Mouse (Mus musculus) midbrain, embryonic 14.5 days (tissue): ENCODE measurements at regions not wholly inside any gene's neighbourhood (a gene's known extent, or its start where the extent isn't known, plus 50 kb on each side); places are given as distances from the start of the nearest gene placed in this dataset.

Experiments used
- ATAC-seq: fragments of 200-750 bp; cut with Nextera tagmentation; 2 replicates; pipeline ENCODE4 v1.8.0; 2017; ENCODE audit warnings: moderate number of reproducible peaks, moderate library complexity; ENCODE audit not compliant: low FRiP score, low TSS enrichment
- DNase-seq: peaks from one replicate; pipeline ENCODE4 v3.0.0-alpha.2; 2015
- H3K27ac ChIP-seq: fragments of 300-500 bp; sonication (generic); replicated peaks from 2 replicates; pipeline ENCODE4 v1.5.1; 2014; ENCODE audit warnings: mild to moderate bottlenecking, low read depth, low read length, moderate library complexity
- H3K27me3 ChIP-seq: fragments of 300-500 bp; sonication (generic); 2 replicates; pipeline ENCODE4 v1.6.1; 2014; ENCODE audit warnings: low read length, control low read depth, mixed read lengths; ENCODE audit not compliant: control insufficient read depth, insufficient read depth
- H3K36me3 ChIP-seq: fragments of 300-500 bp; sonication (generic); 2 replicates; pipeline ENCODE4 v1.6.1; 2014; ENCODE audit warnings: low read length, control low read depth; ENCODE audit not compliant: control insufficient read depth, insufficient read depth
- H3K4me1 ChIP-seq: fragments of 300-500 bp; sonication (generic); 2 replicates; pipeline ENCODE4 v1.6.1; 2014; ENCODE audit warnings: mild to moderate bottlenecking, antibody characterized with exemption, low read length, control low read depth; ENCODE audit not compliant: control insufficient read depth, insufficient read depth
- H3K4me2 ChIP-seq: fragments of 300-500 bp; sonication (generic); 2 replicates; pipeline ENCODE4 v1.6.1; 2014; ENCODE audit warnings: mild to moderate bottlenecking, low read length, moderate library complexity
- H3K4me3 ChIP-seq: fragments of 300-500 bp; sonication (generic); replicated peaks from 2 replicates; pipeline ENCODE4 v1.5.1; 2014; ENCODE audit warnings: low read depth, low read length
- H3K9ac ChIP-seq: fragments of 300-500 bp; sonication (generic); replicated peaks from 2 replicates; pipeline ENCODE4 v1.6.1; 2014; ENCODE audit warnings: mild to moderate bottlenecking, low read length, moderate library complexity
- H3K9me3 ChIP-seq: fragments of 300-500 bp; sonication (generic); 2 replicates; pipeline ENCODE4 v1.6.1; 2016; ENCODE audit warnings: low read length, control low read depth, mixed read lengths; ENCODE audit not compliant: control insufficient read depth
- WGBS: fragments of 180-500 bp; shearing (Covaris S2); extraction: QIAGEN DNeasy Blood & Tissue Kit; methylation state at CpG from one replicate; pipeline ENCODE4 v1.1.7; 2014; 5-methylcytosine and 5-hydroxymethylcytosine counted together

GRCm38 (mm10) chr15:90321774-90322173 is 97.7 kb downstream of the Alg10b start:
- DNase-seq (no peak), ATAC-seq (no peak)
- Histone ChIP-seq H3K36me3 (no peaks in the 10 kb centered on the region), H3K9me3 (no peaks in the 10 kb centered on the region), H3K9ac (no peak overlapping the region), H3K4me3 (no peak overlapping the region), H3K27ac (no peak overlapping the region), H3K4me1 (no peaks in the 10 kb centered on the region), H3K27me3 (no peaks in the 10 kb centered on the region), H3K4me2 (no peak overlapping the region)
- 62% methylated on average over 3 of the region's 3 CpGs for WGBS

GRCm38 (mm10) chr15:90333275-90333674 is 109.2 kb downstream of the Alg10b start:
- DNase-seq, result peak; percentile 50
- Histone ChIP-seq H3K4me1 (no peaks in the 10 kb centered on the region; the same call in 1 of the 2 replicates), H3K9ac (no peak overlapping the region), H3K27ac (no peak overlapping the region), H3K27me3 (no peaks in the 10 kb centered on the region), H3K36me3 (no peaks in the 10 kb centered on the region), H3K4me3 (no peak overlapping the region), H3K9me3 (no peaks in the 10 kb centered on the region), H3K4me2 (no peak overlapping the region)
- 6% methylated on average over 4 of the region's 4 CpGs for WGBS
- ATAC-seq, result no peak

GRCm38 (mm10) chr15:90333766-90334165 is 109.7 kb downstream of the Alg10b start:
- Histone ChIP-seq H3K4me2 (no peak overlapping the region), H3K9me3 (no peaks in the 10 kb centered on the region), H3K36me3 (no peaks in the 10 kb centered on the region), H3K9ac (no peak overlapping the region), H3K4me1 (no peaks in the 10 kb centered on the region; the same call in 1 of the 2 replicates), H3K4me3 (no peak overlapping the region), H3K27ac (no peak overlapping the region), H3K27me3 (no peaks in the 10 kb centered on the region)
- whole genome bisulfite sequencing, result 60% methylated on average over 1 of the region's 1 CpGs
- ATAC-seq, result no peak
- DNase-seq, result no peak

GRCm38 (mm10) chr15:90334406-90334805 is 110.3 kb downstream of the Alg10b start:
- no peak overlapping the region for H3K9ac ChIP-seq
- H3K4me1 ChIP-seq, result no peaks in the 10 kb centered on the region; the same call in 1 of the 2 replicates
- WGBS, result 65% methylated on average over 4 of the region's 4 CpGs
- H3K9me3 ChIP-seq, result no peaks in the 10 kb centered on the region
- DNase-seq (no peak), ATAC-seq (no peak)
- H3K4me3 ChIP-seq, result no peak overlapping the region
- H3K27me3 ChIP-seq, result no peaks in the 10 kb centered on the region
- H3K36me3 ChIP-seq, result no peaks in the 10 kb centered on the region
- no peak overlapping the region for H3K27ac ChIP-seq
- H3K4me2 ChIP-seq, result no peak overlapping the region

GRCm38 (mm10) chr15:90335506-90335905 is 111.4 kb downstream of the Alg10b start:
- no peak for ATAC-seq
- no peaks in the 10 kb centered on the region for H3K9me3 ChIP-seq

GRCm38 (mm10) chr15:90340089-90340488 is 116.0 kb downstream of the Alg10b start:
- Histone ChIP-seq H3K27ac (no peak overlapping the region), H3K4me1 (peaks cover 8% of the 10 kb centered on the region; the same call in 1 of the 2 replicates), H3K9me3 (no peaks in the 10 kb centered on the region), H3K9ac (no peak overlapping the region), H3K4me3 (no peak overlapping the region), H3K4me2 (no peak overlapping the region), H3K36me3 (no peaks in the 10 kb centered on the region), H3K27me3 (no peaks in the 10 kb centered on the region)
- WGBS, result 85% methylated on average over 1 of the region's 1 CpGs
- no peak for DNase-seq
- ATAC-seq, result no peak

More at GRCm38 (mm10) chr15:90335506-90335905, 111.4 kb downstream of the Alg10b start:
- no peak overlapping the region for H3K4me2 ChIP-seq
- 68% methylated on average over 7 of the region's 7 CpGs for WGBS
- H3K4me3 ChIP-seq, result no peak overlapping the region
- H3K27ac ChIP-seq, result no peak overlapping the region
- H3K36me3 ChIP-seq, result no peaks in the 10 kb centered on the region
- DNase-seq, result peak; percentile 34
- no peak overlapping the region for H3K9ac ChIP-seq
- H3K27me3 ChIP-seq, result no peaks in the 10 kb centered on the region
- H3K4me1 ChIP-seq, result no peaks in the 10 kb centered on the region; the same call in 1 of the 2 replicates

GRCm38 (mm10) chr15:90341261-90341660 is 117.2 kb downstream of the Alg10b start:
- Histone ChIP-seq H3K27me3 (no peaks in the 10 kb centered on the region), H3K36me3 (no peaks in the 10 kb centered on the region), H3K27ac (no peak overlapping the region), H3K9me3 (no peaks in the 10 kb centered on the region), H3K4me1 (0 out of 2 replicates have a peak, but pooled peaks cover 8% of the 10 kb centered on the region), H3K4me3 (no peak overlapping the region), H3K9ac (no peak overlapping the region), H3K4me2 (no peak overlapping the region)
- DNase-seq (no peak), ATAC-seq (no peak)
- 91% methylated on average over 2 of the region's 2 CpGs for WGBS

GRCm38 (mm10) chr15:90343771-90344170 is 119.7 kb downstream of the Alg10b start:
- Histone ChIP-seq H3K4me1 (peaks cover 14% of the 10 kb centered on the region), H3K9me3 (peaks cover 3% of the 10 kb centered on the region; the same call in 1 of the 2 replicates), H3K36me3 (no peaks in the 10 kb centered on the region), H3K4me2 (no peak overlapping the region), H3K4me3 (no peak overlapping the region), H3K9ac (no peak overlapping the region), H3K27me3 (no peaks in the 10 kb centered on the region), H3K27ac (no peak overlapping the region)
- WGBS, result 67% methylated on average over 1 of the region's 1 CpGs
- no peak for ATAC-seq
- no peak for DNase-seq

- Histone ChIP-seq H3K27me3 (no peaks in the 10 kb centered on the region), H3K36me3 (no peaks in the 10 kb centered on the region), H3K9me3 (peaks cover 3% of the 10 kb centered on the region; the same call in 1 of the 2 replicates), H3K9ac (no peak overlapping the region), H3K4me2 (no peak overlapping the region), H3K4me1 (peaks cover 14% of the 10 kb centered on the region), H3K4me3 (no peak overlapping the region), H3K27ac (no peak overlapping the region; the same call in 1 of the 2 replicates)
- peak; percentile 51 for DNase-seq
- ATAC-seq, result peak; percentile 57; the same call in 1 of the 2 replicates
- 17% methylated on average over 4 of the region's 4 CpGs for WGBS
Observed at GRCm38 (mm10) chr15:90344956-90345355, 120.8 kb downstream of the Alg10b start.
